Mouse (Mus musculus): Measurements from ENCODE around the gene Gstm7. TPM values are rescaled to one million over a fixed set of nuclear protein-coding genes. Genes with fewer than 3 reads are reported as not detected.

Gstm7 gene
- total and polyA plus RNA-seq, 3 experiments = not detected

DNA sequence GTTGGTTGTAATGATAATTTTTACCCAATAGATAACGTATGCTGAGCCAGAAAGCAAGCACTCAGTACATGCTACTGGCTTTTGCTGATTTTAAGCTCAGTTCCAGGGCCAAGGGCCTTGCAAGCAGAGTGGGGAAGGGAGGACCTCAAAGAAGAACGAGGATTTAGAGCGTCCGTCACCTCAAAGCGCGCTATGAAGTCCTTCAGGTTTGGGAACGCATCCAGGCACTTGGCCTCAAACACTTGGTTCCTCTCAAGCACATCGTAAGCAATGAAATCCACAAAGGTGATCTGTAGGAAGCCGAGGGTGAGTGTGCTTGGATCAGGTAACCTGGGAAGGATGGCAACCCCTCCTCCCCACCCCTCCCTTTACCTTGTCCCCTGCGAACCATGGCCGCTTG, 2.9 kb downstream of the Gstm7 start:
- Histone ChIP-seq H3K4me3 (replicated peaks in 1 of 3; ENCODE audit: low read depth in 2 of 3, low read length in 2 of 3, poor library complexity in 1 of 3) (no peak overlapping the region), H3K9ac (ENCODE audit: insufficient read depth, low read depth) (no peak overlapping the region), H3K36me3 (replicated peaks in 1 of 2; ENCODE audit: control insufficient read depth in 1 of 2, insufficient read depth in 1 of 2, low read length in 1 of 2) (no peaks in the 10 kb centered on the region), H3K27ac (ENCODE audit: insufficient read depth, low read depth) (no peak overlapping the region), H3K79me2 (replicated peaks; ENCODE audit: control insufficient read depth, extremely low read depth, insufficient read depth, poor library complexity, severe bottlenecking) (no peaks in the 10 kb centered on the region), H3K27me3 (replicated peaks) (no peaks in the 10 kb centered on the region), H3K4me1 (ENCODE audit: control insufficient read depth in 1 of 2, insufficient read depth in 2 of 2) (no peaks in the 10 kb centered on the region), H3K9me3 (replicated peaks; ENCODE audit: low read length) (no peaks in the 10 kb centered on the region), H3K4me2 (ENCODE audit: insufficient read depth, low read depth, poor library complexity, severe bottlenecking) (no peak overlapping the region)
- TF ChIP-seq SIN3A (IDR thresholded peaks at IDR 0.05; ENCODE audit: low read length) = no peak
- no peak for TF ChIP-seq EP300 (IDR thresholded peaks at IDR 0.05; ENCODE audit: low read length)
- no peak for TF ChIP-seq CHD1 (IDR thresholded peaks at IDR 0.05; ENCODE audit: low read depth, low read length)
- in situ Hi-C loops (cut with MboI; ENCODE audit: low pct_ligation_motif_present, low pct_unique_long_range_greater_than_20kb, low sequenced_read_pairs) = no loop called here
- DNase-seq (ENCODE audit: extremely low read depth) = no peak
- dilution Hi-C loops (cut with MboI; ENCODE audit: extremely low pct_ligation_motif_present, extremely low pct_unique_long_range_greater_than_20kb, low sequenced_read_pairs) = no loop called here

DNA sequence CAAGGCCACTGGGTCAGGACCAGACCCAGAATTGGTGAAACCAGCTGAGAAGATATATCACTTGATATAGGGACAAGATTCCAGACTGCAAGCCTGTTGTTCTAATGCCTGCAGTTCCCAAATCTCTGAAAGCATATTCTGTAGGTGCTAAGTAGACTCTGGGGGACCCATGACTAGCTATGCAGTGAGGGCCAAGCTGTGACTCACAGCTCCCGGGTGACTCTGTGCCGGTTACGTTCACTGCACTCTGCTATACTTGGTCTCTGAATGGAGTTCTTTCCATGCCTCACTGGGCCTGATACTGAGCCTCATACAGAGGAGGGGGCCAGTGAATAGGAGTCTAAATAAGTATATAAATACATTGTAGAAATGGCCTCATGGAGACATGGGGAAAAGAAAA, 3.8 kb downstream of the Gstm7 start:
- Histone ChIP-seq H3K4me1 (ENCODE audit: control insufficient read depth in 1 of 2, insufficient read depth in 2 of 2) (no peaks in the 10 kb centered on the region), H3K4me3 (replicated peaks in 1 of 3; ENCODE audit: low read depth in 2 of 3, low read length in 2 of 3, poor library complexity in 1 of 3) (no peak overlapping the region), H3K9me3 (replicated peaks; ENCODE audit: low read length) (no peaks in the 10 kb centered on the region), H3K9ac (ENCODE audit: insufficient read depth, low read depth) (no peak overlapping the region), H3K27ac (ENCODE audit: insufficient read depth, low read depth) (no peak overlapping the region), H3K4me2 (ENCODE audit: insufficient read depth, low read depth, poor library complexity, severe bottlenecking) (no peak overlapping the region), H3K27me3 (replicated peaks) (no peaks in the 10 kb centered on the region), H3K36me3 (replicated peaks in 1 of 2; ENCODE audit: control insufficient read depth in 1 of 2, insufficient read depth in 1 of 2, low read length in 1 of 2) (no peaks in the 10 kb centered on the region), H3K79me2 (replicated peaks; ENCODE audit: control insufficient read depth, extremely low read depth, insufficient read depth, poor library complexity, severe bottlenecking) (no peaks in the 10 kb centered on the region)
- no peak for DNase-seq (ENCODE audit: extremely low read depth)
- dilution Hi-C loops (cut with MboI; ENCODE audit: extremely low pct_ligation_motif_present, extremely low pct_unique_long_range_greater_than_20kb, low sequenced_read_pairs) (no loop called here), in situ Hi-C loops (cut with MboI; ENCODE audit: low pct_ligation_motif_present, low pct_unique_long_range_greater_than_20kb, low sequenced_read_pairs) (no loop called here)
- no peak for TF ChIP-seq UBTF (IDR thresholded peaks at IDR 0.05; ENCODE audit: low read depth, low read length)
- no peak for TF ChIP-seq MAZ (IDR thresholded peaks at IDR 0.05; ENCODE audit: low read depth, low read length)
- no peak for TF ChIP-seq ZMIZ1 (IDR thresholded peaks at IDR 0.05; ENCODE audit: low read depth, low read length)
- TF ChIP-seq PAX5 (IDR thresholded peaks at IDR 0.05; ENCODE audit: low read length) = no peak
- TF ChIP-seq SMC3 (IDR thresholded peaks at IDR 0.05; ENCODE audit: low read depth, low read length) = no peak
- TF ChIP-seq RAD21 (IDR thresholded peaks at IDR 0.05; ENCODE audit: low read depth, low read length) = no peak
- no peak for TF ChIP-seq JUND (conservative IDR thresholded peaks at IDR 0.05; ENCODE audit: low read depth, low read length)
- TF ChIP-seq MEF2A (IDR thresholded peaks at IDR 0.05; ENCODE audit: borderline replicate concordance, low read depth, low read length) = no peak
- no peak for TF ChIP-seq E2F4 (IDR thresholded peaks at IDR 0.05; ENCODE audit: insufficient replicate concordance, low read depth, low read length)
- TF ChIP-seq MXI1 (IDR thresholded peaks at IDR 0.05; ENCODE audit: low read depth, low read length) = no peak
- no peak for TF ChIP-seq BHLHE40 (IDR thresholded peaks at IDR 0.05; ENCODE audit: low read depth, low read length)
- no peak for TF ChIP-seq GABPA (IDR thresholded peaks at IDR 0.05; ENCODE audit: insufficient replicate concordance, low read depth, low read length)
- TF ChIP-seq ETS1 (conservative IDR thresholded peaks at IDR 0.05; ENCODE audit: low read depth, low read length) = no peak
- TF ChIP-seq JUN (IDR thresholded peaks at IDR 0.05; ENCODE audit: insufficient read depth, low read depth, low read length) = no peak
- no peak for TF ChIP-seq MAX (IDR thresholded peaks at IDR 0.05; ENCODE audit: low read length)
